Mouse (Mus musculus) olfactory bulb, adult 2 months (tissue): Measurements from ENCODE around the gene Pigk.

Source experiments
- CTCF ChIP-seq: fragments of 200-500 bp; IDR thresholded peaks from 2 replicates; pipeline ENCODE4 v1.5.1; 2012; ENCODE audit warnings: low read depth, mild to moderate bottlenecking, low read length, moderate library complexity; ENCODE audit not compliant: insufficient read depth
- POLR2A ChIP-seq: fragments of 200-500 bp; IDR thresholded peaks from 2 replicates; pipeline ENCODE4 v1.6.1; 2012; ENCODE audit warnings: mild to moderate bottlenecking, low read depth, low read length, moderate library complexity; ENCODE audit not compliant: insufficient read depth

DNA sequence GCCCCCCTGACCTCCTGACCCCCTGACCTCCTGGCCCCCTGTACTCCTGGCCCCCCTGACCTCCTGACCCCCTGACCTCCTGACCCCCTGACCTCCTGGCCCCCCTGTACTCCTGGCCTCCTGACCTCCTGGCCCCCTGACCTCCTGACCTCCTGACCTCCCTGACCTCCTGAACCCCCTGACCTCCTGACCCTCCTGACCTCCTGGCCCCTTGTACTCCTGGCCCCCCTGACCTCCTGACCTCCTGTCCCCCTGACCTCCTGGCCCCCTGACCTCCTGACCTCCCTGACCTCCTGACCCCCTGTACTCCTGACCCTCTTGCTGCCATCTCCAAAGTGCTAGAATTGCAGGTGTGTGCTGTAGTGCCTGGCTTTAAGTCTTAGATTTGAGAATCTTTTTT is 19.6 kb downstream of the Pigk start:
- TF ChIP-seq CTCF (no peak), POLR2A (no peak)
